8 mouse cellular contexts compared by ENCODE assay signal in the genomic region with DNA sequence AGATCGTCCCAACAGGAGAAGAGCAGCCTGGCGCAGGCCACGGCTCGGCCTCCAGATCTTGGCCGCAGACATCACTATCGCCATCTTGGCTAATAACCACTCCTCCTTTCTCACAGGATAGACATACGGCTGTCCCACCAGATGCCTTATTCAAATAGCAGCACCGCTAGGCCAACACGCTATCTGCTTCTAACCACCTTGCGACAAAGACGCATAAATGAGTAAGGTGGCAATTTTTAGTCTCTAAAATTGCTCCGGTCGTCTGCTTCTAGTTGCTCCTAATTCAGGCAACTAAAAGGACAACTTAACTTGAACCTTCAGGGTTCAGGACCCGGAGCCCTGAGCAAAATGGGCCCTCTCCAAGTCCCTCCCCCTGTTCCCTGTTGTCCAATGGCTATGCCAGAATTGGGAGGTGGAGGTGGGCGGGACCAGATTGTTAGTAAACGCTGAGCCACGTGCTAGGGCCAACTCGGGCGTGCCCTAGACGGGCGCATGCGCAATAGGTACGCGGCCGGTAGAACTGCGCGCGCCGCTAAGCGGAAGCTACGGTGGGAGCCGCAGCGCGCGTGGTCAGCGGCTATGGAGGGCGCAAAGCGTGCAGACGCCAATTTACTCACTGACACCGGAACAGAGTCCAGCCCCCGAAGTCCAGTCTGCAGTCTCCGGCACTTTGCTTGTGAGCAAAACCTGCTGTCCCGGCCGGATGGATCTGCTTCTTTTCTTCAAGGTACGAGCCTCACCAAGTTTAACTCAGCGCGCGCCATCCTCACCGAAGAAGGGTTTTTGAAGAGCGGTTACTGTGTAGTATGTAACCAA. TPM values are rescaled to one million over a fixed set of nuclear protein-coding genes. Genes with fewer than 3 reads are reported as not detected.
DNase-seq lines count a peak whose midpoint lies in the region; ATAC-seq and TF ChIP-seq lines count a peak whose summit lies in the region.

A gene (minus strand): TSS at position 325 of the 816 bp plus-strand sequence.
A gene (plus strand): TSS at position 508 of the 816 bp plus-strand sequence.

- peaks cover 40% of the 10 kb centered on the region for H3K36me3 ChIP-seq in G1E (replicated peaks)
- 0 out of 2 replicates have a peak, but pooled peaks cover 2% of the 10 kb centered on the region for H3K36me3 ChIP-seq in forebrain, embryonic 16.5 days (ENCODE audit: control insufficient read depth, insufficient read depth)
- H3K36me3 ChIP-seq in lung, embryonic 14.5 days (ENCODE audit: insufficient read depth), result peaks cover 24% of the 10 kb centered on the region; the same call in 1 of the 2 replicates
- H3K36me3 ChIP-seq in thymus, adult 2 months (ENCODE audit: control insufficient read depth, insufficient read depth, low read length), result no peaks in the 10 kb centered on the region; the same call in 1 of the 2 replicates

- no peaks in the 10 kb centered on the region for H3K9me3 ChIP-seq in G1E (replicated peaks)
- H3K9me3 ChIP-seq in forebrain, embryonic 16.5 days (ENCODE audit: control insufficient read depth, low read length), result no peaks in the 10 kb centered on the region
- no peaks in the 10 kb centered on the region for H3K9me3 ChIP-seq in lung, embryonic 14.5 days (ENCODE audit: low read depth, low read length)

- peak; percentile 57 for TF ChIP-seq POLR2A in olfactory bulb, adult 2 months (IDR thresholded peaks at IDR 0.05; ENCODE audit: insufficient read depth, low read depth, low read length)
- peak; percentile 70; the same call in 1 of the 2 replicates for TF ChIP-seq POLR2A in thymus, adult 2 months (IDR thresholded peaks at IDR 0.05; ENCODE audit: control insufficient read depth, extremely low read depth, insufficient read depth, low read length, poor library complexity)

- H3K27me3 ChIP-seq in G1E (ENCODE audit: insufficient read depth, low read length), result no peaks in the 10 kb centered on the region
- no peaks in the 10 kb centered on the region for H3K27me3 ChIP-seq in forebrain, embryonic 16.5 days (replicated peaks; ENCODE audit: control insufficient read depth, insufficient read depth, low read length)
- no peaks in the 10 kb centered on the region for H3K27me3 ChIP-seq in lung, embryonic 14.5 days (ENCODE audit: insufficient read depth, low read length)
- no peaks in the 10 kb centered on the region for H3K27me3 ChIP-seq in thymus, adult 2 months (ENCODE audit: control insufficient read depth, insufficient read depth, low read length)

- intact Hi-C loops in heart, postnatal 36 days (cut with DNase I), result loop anchor here (2.0 to 10.0 kb wide), 2 partner anchors 38 to 584 kb away; a partner anchor contains a TSS

- peaks cover 59% of the 10 kb centered on the region for H3K4me1 ChIP-seq in G1E (ENCODE audit: insufficient read depth, low read depth, low read length)
- peaks cover 24% of the 10 kb centered on the region for H3K4me1 ChIP-seq in forebrain, embryonic 16.5 days (replicated peaks; ENCODE audit: control insufficient read depth, insufficient read depth, low read length)
- H3K4me1 ChIP-seq in lung, embryonic 14.5 days (ENCODE audit: insufficient read depth), result 0 out of 2 replicates have a peak, but pooled peaks cover 6% of the 10 kb centered on the region
- H3K4me1 ChIP-seq in olfactory bulb, adult 2 months (ENCODE audit: control insufficient read depth, insufficient read depth, low read length), result peaks cover 14% of the 10 kb centered on the region
- H3K4me1 ChIP-seq in thymus, adult 2 months (replicated peaks; ENCODE audit: control insufficient read depth, insufficient read depth, low read length), result peaks cover 8% of the 10 kb centered on the region

- no peak for TF ChIP-seq CTCF in G1E (IDR thresholded peaks at IDR 0.05; ENCODE audit: low read depth, low read length)
- TF ChIP-seq CTCF in layer of hippocampus, adult 2 months (conservative IDR thresholded peaks at IDR 0.05), result no peak
- no peak for TF ChIP-seq CTCF in lung, embryonic 14.5 days (IDR thresholded peaks at IDR 0.05; ENCODE audit: low read depth)
- no peak for TF ChIP-seq CTCF in olfactory bulb, adult 2 months (IDR thresholded peaks at IDR 0.05; ENCODE audit: insufficient read depth, low read depth, low read length)
- peak; percentile 60; the same call in 1 of the 2 replicates for TF ChIP-seq CTCF in thymus, adult 2 months (IDR thresholded peaks at IDR 0.05; ENCODE audit: borderline replicate concordance, control insufficient read depth, extremely low read depth, insufficient read depth, low read length, poor library complexity)

- ATAC-seq in G1E (ENCODE audit: extremely low read depth, insufficient number of reproducible peaks, low FRiP score, poor library complexity, severe bottlenecking), result peak; percentile 98
- ATAC-seq in forebrain, embryonic 16.5 days, result peak; percentile 98
- ATAC-seq in lung, embryonic 14.5 days (ENCODE audit: insufficient read depth), result peak; percentile 98

- peak within 1 kb of the TSS; percentile 83 for H3K27ac ChIP-seq in forebrain, embryonic 16.5 days (ENCODE audit: low read length)
- H3K27ac ChIP-seq in layer of hippocampus, adult 2 months, result peak within 1 kb of the TSS; percentile 100
- H3K27ac ChIP-seq in lung, embryonic 14.5 days (ENCODE audit: low read depth), result 0 out of 2 replicates have a peak within 1 kb of the TSS, but pooled peaks have one; percentile 48
- H3K27ac ChIP-seq in olfactory bulb, adult 2 months (ENCODE audit: insufficient read depth, low read depth, low read length), result peak within 1 kb of the TSS; percentile 96
- H3K27ac ChIP-seq in thymus, adult 2 months (ENCODE audit: control insufficient read depth, insufficient read depth, low read length), result no peak within 1 kb of the TSS

- under 1% methylated on average over 50 of the region's 50 CpGs for WGBS in forebrain, embryonic 16.5 days
- WGBS in lung, embryonic 14.5 days, result under 1% methylated on average over 50 of the region's 50 CpGs
- WGBS in olfactory bulb, adult 2 months, result under 1% methylated on average over 50 of the region's 50 CpGs
- under 1% methylated on average over 50 of the region's 50 CpGs for WGBS in thymus, adult 2 months

- peak within 1 kb of the TSS; percentile 77 for H3K4me3 ChIP-seq in G1E (ENCODE audit: low read depth, low read length)
- H3K4me3 ChIP-seq in forebrain, embryonic 16.5 days (replicated peaks; ENCODE audit: low read length), result peak within 1 kb of the TSS; percentile 68
- H3K4me3 ChIP-seq in layer of hippocampus, adult 2 months, result peak within 1 kb of the TSS; percentile 74
- peak within 1 kb of the TSS; percentile 62 for H3K4me3 ChIP-seq in lung, embryonic 14.5 days (ENCODE audit: low read depth, low read length)
- peak within 1 kb of the TSS; percentile 80 for H3K4me3 ChIP-seq in olfactory bulb, adult 2 months (ENCODE audit: insufficient read depth, low read depth, low read length)
- H3K4me3 ChIP-seq in thymus, adult 2 months (ENCODE audit: control insufficient read depth, insufficient read depth, low read length), result peak within 1 kb of the TSS; percentile 88

- DNase-seq in G1E (ENCODE audit: low spot score), result peak; percentile 94
- DNase-seq in cerebellum, adult 18-20 months, result peak; percentile 99
- peak; percentile 98 to 99 for DNase-seq in heart, postnatal 36 days
- DNase-seq in layer of hippocampus, adult 2 months (ENCODE audit: low spot score in 2 of 2), result peak; percentile 99
- DNase-seq in lung, embryonic 14.5 days, result peak; percentile 100
- peak; percentile 99 for DNase-seq in thymus, adult 2 months

- peak within 1 kb of the TSS; percentile 61 for H3K9ac ChIP-seq in forebrain, embryonic 16.5 days (replicated peaks; ENCODE audit: low read depth, low read length)
- H3K9ac ChIP-seq in lung, embryonic 14.5 days, result peak within 1 kb of the TSS; percentile 63

- peak within 1 kb of the TSS; percentile 96 for H3K4me2 ChIP-seq in forebrain, embryonic 16.5 days (ENCODE audit: low read length)
- H3K4me2 ChIP-seq in lung, embryonic 14.5 days, result peak within 1 kb of the TSS; percentile 76

RNA-seq across cellular contexts. Expression of the first gene that starts in this region (rescaled TPM):
- total RNA-seq in G1E (2014; fragmentation: Nextera tagmentation) (6.0 and 7.8 TPM in 2 replicates), G1E (2017) (20.4 and 23.8 TPM in 2 replicates)
- polyA plus RNA-seq in G1E (2012), result 36.6 and 44.1 TPM in 2 replicates
- polyA plus RNA-seq in forebrain, embryonic 16.5 days (2015; fragmentation: Nextera tagmentation; extraction: Ambion mirVana), result 57.7 and 61.9 TPM in 2 replicates
- total RNA-seq in heart, postnatal 36 days (2021), result 100 to 1,000 TPM; 237 to 254 TPM
- total RNA-seq in layer of hippocampus, adult 2 months (2021), result 10 to 100 TPM; 37.1 to 41.4 TPM
- polyA plus RNA-seq in lung, embryonic 14.5 days (2014; fragmentation: Nextera tagmentation; extraction: Ambion mirVana), result 40.2 and 42.1 TPM in 2 replicates
- not detected in 2 replicates for polyA plus RNA-seq in olfactory bulb, adult 2 months (2012; ENCODE audit: insufficient read depth, insufficient read length, low replicate concordance, missing spikeins)
- polyA plus RNA-seq in thymus, adult 2 months (2012; rRNA removed), result 166 and 181 TPM in 2 replicates

RNA-seq across cellular contexts. Expression of the second gene that starts in this region (rescaled TPM):
- total RNA-seq in G1E (2014; fragmentation: Nextera tagmentation), result 71.6 and 84.6 TPM in 2 replicates
- total RNA-seq in G1E (2017), result 51.4 and 55.4 TPM in 2 replicates
- 367 and 471 TPM in 2 replicates for polyA plus RNA-seq in G1E (2012)
- polyA plus RNA-seq in forebrain, embryonic 16.5 days (2015; fragmentation: Nextera tagmentation; extraction: Ambion mirVana), result 46.5 and 48.3 TPM in 2 replicates
- 10 to 100 TPM; 16.0 to 18.9 TPM for total RNA-seq in heart, postnatal 36 days (2021)
- 10 to 100 TPM; 26.9 to 28.1 TPM for total RNA-seq in layer of hippocampus, adult 2 months (2021)
- polyA plus RNA-seq in lung, embryonic 14.5 days (2014; fragmentation: Nextera tagmentation; extraction: Ambion mirVana), result 72.3 and 79.7 TPM in 2 replicates
- not detected in 2 replicates for polyA plus RNA-seq in olfactory bulb, adult 2 months (2012; ENCODE audit: insufficient read depth, insufficient read length, low replicate concordance, missing spikeins)
- 141 and 146 TPM in 2 replicates for polyA plus RNA-seq in thymus, adult 2 months (2012; rRNA removed)

Comparison
In these comparisons a context has a peak if more than half of its experiments do, and no peak if none do; other contexts are left out.
1. RNA of the first gene that starts in this region (total RNA-seq): 237 to 254 TPM in heart, postnatal 36 days; 37.1 to 41.4 TPM in layer of hippocampus, adult 2 months and 6.0 to 23.8 TPM in G1E; every median in the first group is over 4 times any median in the second.
2. RNA of the first gene that starts in this region (polyA plus RNA-seq): 166 to 181 TPM in thymus, adult 2 months, 57.7 to 61.9 TPM in forebrain, embryonic 16.5 days, 36.6 to 44.1 TPM in G1E and 40.2 to 42.1 TPM in lung, embryonic 14.5 days; not detected in olfactory bulb, adult 2 months; every median in the first group is over 10 times any median in the second.
3. RNA of the second gene that starts in this region (polyA plus RNA-seq): 367 to 471 TPM in G1E, 141 to 146 TPM in thymus, adult 2 months, 72.3 to 79.7 TPM in lung, embryonic 14.5 days and 46.5 to 48.3 TPM in forebrain, embryonic 16.5 days; not detected in olfactory bulb, adult 2 months; every median in the first group is over 10 times any median in the second.
4. Peak in every context shown above with its lines, with median percentiles within 50 percentile points of each other: ATAC-seq, DNase-seq and H3K4me3 ChIP-seq.